Mouse (Mus musculus) brain, embryonic 14.5 days (tissue): ENCODE measurements around the gene Fads3. TPM values are rescaled to one million over a fixed set of nuclear protein-coding genes. Genes with fewer than 3 reads are reported as not detected.

Source experiments
- DNase-seq: peaks from one replicate; pipeline ENCODE4 v3.0.0-alpha.2; 2011; ENCODE audit warnings: low read depth
- CTCF ChIP-seq: fragments of 200-500 bp; IDR thresholded peaks from 2 replicates; pipeline ENCODE4 v1.5.1; 2012; ENCODE audit warnings: inconsistent platforms, mild to moderate bottlenecking, moderate library complexity, borderline replicate concordance; ENCODE audit not compliant: insufficient read depth, insufficient read length; ENCODE audit errors: extremely low read depth
- POLR2A ChIP-seq: fragments of 200-500 bp; IDR thresholded peaks from 2 replicates; pipeline ENCODE4 v1.6.1; 2012; ENCODE audit warnings: mild to moderate bottlenecking, inconsistent platforms, borderline replicate concordance; ENCODE audit not compliant: poor library complexity, insufficient read depth, insufficient read length, severe bottlenecking; ENCODE audit errors: extremely low read depth
- polyA plus RNA-seq: library from polyadenylated mRNA; depleted of rRNA; stranded (reverse); fragments of >200 nt; gene quantifications from 2 replicates; pipeline ENCODE4 v1.2.3, GENCODE M21; 2012

The Fads3 gene
- polyA plus RNA-seq, 1 experiment = 42.8 TPM

DNA sequence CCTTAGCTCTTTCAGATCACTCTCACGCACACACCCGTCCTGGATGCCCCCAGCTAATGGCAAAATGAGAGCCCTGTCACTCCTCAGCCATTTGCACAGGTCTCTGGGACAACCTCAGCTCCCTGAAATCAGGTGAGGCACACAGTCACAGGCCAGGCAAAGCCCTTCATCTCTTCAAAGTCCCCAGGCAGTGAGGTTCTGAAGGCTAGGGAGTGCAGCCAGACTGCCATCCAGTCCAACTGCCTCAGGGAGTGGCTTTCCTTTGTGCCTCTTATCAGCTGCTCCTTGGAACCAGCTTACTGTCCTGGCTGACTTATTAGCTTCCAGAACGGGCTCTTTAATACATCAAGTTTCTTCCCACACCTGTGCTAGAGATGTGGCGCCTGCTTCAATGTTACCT is 53.3 kb downstream of the Fads3 start:
- no peak for DNase-seq
- no peak for TF ChIP-seq CTCF

GRCm38 (mm10) chr19:10096371-10096876 is 55.1 kb downstream of the Fads3 start:
- TF ChIP-seq POLR2A (no peak), CTCF (no peak)

DNA sequence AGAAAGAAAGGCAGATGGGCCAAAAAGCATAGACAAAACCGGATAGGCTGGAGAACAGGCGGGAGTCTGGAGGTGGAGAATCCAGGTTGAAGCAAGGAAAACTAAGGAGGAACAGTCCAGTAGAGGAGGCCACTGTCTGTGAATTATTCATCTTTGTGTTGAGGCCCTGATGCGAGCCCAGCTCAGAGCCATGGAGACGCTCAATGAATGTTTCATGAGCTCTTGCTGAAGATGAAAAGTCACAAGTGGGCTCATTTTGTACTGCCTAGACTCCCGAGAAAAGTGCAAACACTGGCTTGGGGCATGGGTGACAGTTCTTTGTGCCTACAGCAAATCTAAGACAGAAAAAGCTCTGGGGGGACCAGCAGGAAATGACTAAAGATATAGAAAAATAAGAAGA is 56.5 kb downstream of the Fads3 start:
- TF ChIP-seq POLR2A = no peak
- peak; percentile 72 for DNase-seq

More at GRCm38 (mm10) chr19:10096371-10096876, 55.1 kb downstream of the Fads3 start:
- no peak for DNase-seq

- TF ChIP-seq CTCF (peak; percentile 60; the same call in 1 of the 2 replicates), POLR2A (no peak)
- peak; percentile 90 for DNase-seq
These were observed 59.3 kb downstream of the Fads3 start for GRCm38 (mm10) chr19:10100631-10101071.

DNA sequence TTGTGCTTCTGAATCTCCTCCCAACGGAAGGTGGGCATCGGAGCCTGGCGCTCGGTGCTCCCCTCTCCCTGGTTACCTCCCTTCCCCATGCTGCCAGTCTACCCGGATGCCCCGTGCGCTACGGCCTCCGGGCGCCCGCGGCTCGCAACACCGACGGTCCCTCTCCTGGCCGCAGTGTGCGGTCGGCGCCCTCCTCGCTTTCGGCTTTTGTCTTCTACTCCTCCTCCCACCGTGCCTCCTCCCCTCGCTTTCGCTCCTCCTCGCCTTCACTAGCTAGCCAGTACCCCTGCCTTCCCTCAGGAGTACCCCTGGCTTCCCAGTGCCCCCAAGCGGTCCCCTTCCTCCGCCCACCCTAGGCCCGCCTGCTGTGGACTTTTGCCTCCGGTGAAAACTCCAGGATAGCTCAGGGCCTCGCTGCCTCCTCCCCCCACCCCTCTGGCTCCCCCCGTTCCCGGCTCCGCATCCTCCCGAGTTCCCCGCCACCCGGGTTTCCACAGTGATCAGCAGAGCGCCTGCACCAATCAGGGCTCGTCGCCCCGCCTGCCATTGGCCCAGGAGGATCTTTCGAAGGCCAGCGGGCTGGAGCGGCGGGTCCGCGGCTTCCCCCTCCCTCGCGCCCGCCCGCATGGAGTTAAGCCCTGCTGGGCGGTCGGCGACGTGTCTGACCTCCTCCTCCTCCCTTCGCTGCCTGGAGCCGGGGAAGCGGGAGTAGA is 60.1 kb downstream of the Fads3 start, which contains the start of gene Fads2:
Gene Fads2, minus strand, starts transcription at position 406 of the 713 bp plus-strand sequence.
- peak; percentile 99 for DNase-seq

GRCm38 (mm10) chr19:10102054-10102700 is 60.8 kb downstream of the Fads3 start:
- no peak for DNase-seq
- TF ChIP-seq POLR2A (peak; percentile 34; the same call in 1 of the 2 replicates), CTCF (no peak)

More for the DNA sequence above, 60.1 kb downstream of the Fads3 start, which contains the start of gene Fads2:
- TF ChIP-seq CTCF (0 out of 2 replicates have a peak, but pooled peaks have one; percentile 3), POLR2A (peak; percentile 70)

DNA sequence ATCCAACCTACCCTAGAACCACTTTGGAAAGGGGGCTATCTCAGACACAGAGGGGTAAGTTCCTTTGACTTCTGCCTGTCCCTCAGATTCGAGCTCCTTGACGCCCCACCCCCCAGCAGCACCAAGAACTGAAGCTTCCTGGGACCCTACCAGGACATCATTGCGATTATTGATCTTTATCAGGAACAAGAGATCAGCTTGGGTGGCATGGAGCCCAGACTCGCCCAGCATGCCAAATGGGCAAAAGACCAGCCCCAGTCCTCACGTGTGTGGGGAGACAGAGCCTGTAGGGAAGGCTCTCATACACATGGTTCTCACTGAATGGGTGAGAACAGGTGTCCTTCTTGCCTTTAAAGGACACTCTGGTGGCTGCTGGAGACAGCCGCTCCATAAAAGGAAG is 62.9 kb downstream of the Fads3 start:
- no peak for DNase-seq
- no peak for TF ChIP-seq POLR2A
- TF ChIP-seq CTCF = no peak

- no peak for DNase-seq
- TF ChIP-seq CTCF (no peak), POLR2A (no peak)
These were observed 63.7 kb downstream of the Fads3 start for GRCm38 (mm10) chr19:10105034-10105493.

DNA sequence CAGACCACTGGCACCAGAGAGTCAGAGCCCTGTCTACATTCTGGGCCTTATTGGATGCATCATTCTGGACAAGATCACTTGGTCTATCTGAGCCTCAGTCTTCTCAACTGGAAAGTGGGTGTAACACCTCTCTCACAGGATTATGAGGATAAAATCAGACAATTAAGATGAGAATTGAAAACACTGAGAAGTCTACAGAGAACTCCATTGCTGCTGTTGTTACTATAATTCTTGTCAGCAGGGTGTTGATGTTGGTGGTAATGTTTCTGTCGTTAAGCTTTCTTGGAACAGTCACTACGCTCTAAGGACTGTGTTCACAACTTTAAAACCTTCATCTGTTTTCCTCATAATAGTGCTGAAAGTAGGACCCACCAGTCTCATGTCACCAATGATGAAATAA is 65.3 kb downstream of the Fads3 start:
- TF ChIP-seq POLR2A = no peak
- no peak for TF ChIP-seq CTCF
- DNase-seq = no peak

- TF ChIP-seq POLR2A (no peak), CTCF (no peak)
These were observed 65.8 kb downstream of the Fads3 start for GRCm38 (mm10) chr19:10107051-10107611.

DNA sequence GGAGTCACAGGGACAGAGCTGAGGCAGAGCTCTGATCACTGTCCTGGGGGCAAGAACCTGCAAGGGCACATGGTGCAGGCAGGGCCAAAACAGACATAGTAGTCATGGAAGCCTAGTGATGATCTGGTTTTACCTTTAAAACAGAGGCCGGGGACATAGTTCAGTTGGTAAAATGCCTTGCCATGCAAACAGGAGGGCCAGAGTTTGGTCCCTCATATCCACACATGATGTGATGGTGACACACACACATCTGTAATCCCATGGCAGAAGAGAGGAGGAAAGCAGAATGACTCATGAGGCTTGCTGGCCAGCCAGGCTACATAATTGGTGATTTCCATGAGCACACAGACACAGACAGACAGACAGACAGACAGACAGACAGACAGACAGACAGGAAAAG is 66.8 kb downstream of the Fads3 start:
- TF ChIP-seq CTCF (no peak), POLR2A (no peak)

More at GRCm38 (mm10) chr19:10107051-10107611, 65.8 kb downstream of the Fads3 start:
- DNase-seq = no peak

More for the DNA sequence above, 66.8 kb downstream of the Fads3 start:
- no peak for DNase-seq
